Mouse (Mus musculus) liver, embryonic 13.5 days (tissue): ENCODE results near the gene Fbn1. TPM values are rescaled to one million over a fixed set of nuclear protein-coding genes. Genes with fewer than 3 reads are reported as not detected.
A peak's percentile ranks its signal among the peaks of the same experiment; 100 is the strongest.

ENCODE experiments used
- ATAC-seq: fragments of 200-750 bp; cut with Nextera tagmentation; 2 replicates; pipeline ENCODE4 v1.8.0; 2017; ENCODE audit warnings: low read depth, mild to moderate bottlenecking, moderate number of reproducible peaks, moderate library complexity
- DNase-seq: peaks from one replicate; pipeline ENCODE4 v3.0.0; 2022
- H3K27ac ChIP-seq: fragments of 300-500 bp; sonication (generic); 2 replicates; pipeline ENCODE4 v1.5.1; 2015; ENCODE audit warnings: moderate library complexity, mild to moderate bottlenecking, inconsistent platforms
- H3K27me3 ChIP-seq: fragments of 300-500 bp; sonication (generic); 2 replicates; pipeline ENCODE4 v1.6.1; 2015; ENCODE audit warnings: mild to moderate bottlenecking, inconsistent platforms
- H3K36me3 ChIP-seq: fragments of 300-500 bp; sonication (generic); 2 replicates; pipeline ENCODE4 v1.6.1; 2015; ENCODE audit warnings: mild to moderate bottlenecking, inconsistent platforms
- H3K4me1 ChIP-seq: fragments of 300-500 bp; sonication (generic); replicated peaks from 2 replicates; pipeline ENCODE4 v1.6.1; 2015; ENCODE audit warnings: inconsistent platforms
- H3K4me2 ChIP-seq: fragments of 300-500 bp; sonication (generic); 2 replicates; pipeline ENCODE4 v1.6.1; 2015; ENCODE audit warnings: inconsistent platforms, mild to moderate bottlenecking, moderate library complexity
- H3K4me3 ChIP-seq: fragments of 300-500 bp; sonication (generic); replicated peaks from 2 replicates; pipeline ENCODE4 v1.5.1; 2015; ENCODE audit warnings: mild to moderate bottlenecking, inconsistent platforms
- H3K9ac ChIP-seq: fragments of 300-500 bp; sonication (generic); 2 replicates; pipeline ENCODE4 v1.6.1; 2015; ENCODE audit warnings: mild to moderate bottlenecking, inconsistent platforms
- H3K9me3 ChIP-seq: fragments of 300-500 bp; sonication (generic); replicated peaks from 2 replicates; pipeline ENCODE4 v1.6.1; 2016; ENCODE audit warnings: inconsistent platforms
- whole genome bisulfite sequencing: fragments of 180-500 bp; shearing (Covaris S2); methylation state at CpG from one replicate; pipeline ENCODE4 v1.1.7; 2015; ENCODE audit not compliant: insufficient replicate concordance; 5-methylcytosine and 5-hydroxymethylcytosine counted together
- polyA plus RNA-seq: library from polyadenylated mRNA; unstranded; fragments of >200 nt; fragmentation: Nextera tagmentation; extraction: Ambion mirVana; gene quantifications from 2 replicates; pipeline ENCODE4 v1.2.1, GENCODE M21; 2015

The Fbn1 gene
- polyA plus RNA-seq, 1 experiment from 2014 or later = 1.2 TPM

DNA sequence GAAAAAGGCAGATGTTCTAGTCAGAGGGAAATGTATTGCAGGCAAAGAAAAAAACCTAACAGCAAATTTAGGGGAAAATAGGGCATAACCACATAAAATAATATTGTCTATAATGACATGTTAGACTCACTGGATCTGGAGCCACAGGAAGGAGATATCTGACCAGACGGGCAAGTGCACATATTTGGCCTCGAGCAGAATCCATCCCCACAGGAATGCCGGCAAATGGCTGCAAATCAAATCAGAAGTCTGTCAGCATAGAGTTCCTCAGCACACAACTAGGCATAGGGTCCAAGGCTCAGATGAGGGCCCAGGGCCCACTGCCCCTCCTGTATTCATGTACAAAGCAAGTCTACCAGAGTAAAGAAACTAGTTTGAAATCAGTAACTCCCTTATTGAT, 30.4 kb downstream of the Fbn1 start:
- Histone ChIP-seq H3K9me3 (no peaks in the 10 kb centered on the region), H3K36me3 (no peaks in the 10 kb centered on the region), H3K4me3 (no peak overlapping the region), H3K9ac (no peak overlapping the region), H3K27ac (no peak overlapping the region), H3K4me2 (no peak overlapping the region), H3K4me1 (no peaks in the 10 kb centered on the region), H3K27me3 (no peaks in the 10 kb centered on the region)
- DNase-seq (no peak), ATAC-seq (no peak)
- 51% methylated on average over 3 of the region's 3 CpGs for WGBS

GRCm38 (mm10) chr2:125476231-125476630, 31.6 kb downstream of the Fbn1 start:
- no peak overlapping the region for H3K4me3 ChIP-seq
- no peak for DNase-seq
- no peaks in the 10 kb centered on the region for H3K9me3 ChIP-seq
- H3K4me2 ChIP-seq = no peak overlapping the region
- no peak for ATAC-seq
- no peaks in the 10 kb centered on the region for H3K27me3 ChIP-seq
- H3K9ac ChIP-seq = no peak overlapping the region
- 49% methylated on average over 3 of the region's 3 CpGs for WGBS
- no peaks in the 10 kb centered on the region for H3K36me3 ChIP-seq
- no peak overlapping the region for H3K27ac ChIP-seq
- no peaks in the 10 kb centered on the region for H3K4me1 ChIP-seq

DNA sequence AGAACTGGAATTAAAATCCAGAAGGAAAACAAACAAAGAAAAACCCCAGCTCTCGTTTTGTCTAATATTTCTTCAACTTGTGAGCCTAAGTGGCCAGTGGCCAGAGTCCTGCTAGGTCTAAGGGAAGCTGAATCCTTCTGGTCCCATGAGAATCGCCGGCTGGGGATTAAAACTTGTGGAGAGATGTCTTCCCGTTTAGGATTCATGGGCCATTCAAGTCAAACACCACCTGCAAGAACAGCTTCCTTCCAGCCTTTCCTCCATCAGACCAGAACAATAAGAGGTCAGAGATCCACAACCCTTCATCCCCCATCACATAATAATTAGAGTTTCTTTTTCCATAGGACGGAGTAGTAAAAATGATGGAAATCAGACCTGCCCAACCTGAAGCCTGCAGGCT, 33.1 kb downstream of the Fbn1 start:
- H3K36me3 ChIP-seq = no peaks in the 10 kb centered on the region
- ATAC-seq = no peak
- no peaks in the 10 kb centered on the region for H3K4me1 ChIP-seq
- H3K4me2 ChIP-seq = no peak overlapping the region
- no peak overlapping the region for H3K9ac ChIP-seq
- WGBS = 56% methylated on average over 5 of the region's 5 CpGs
- no peak for DNase-seq
- no peak overlapping the region for H3K27ac ChIP-seq
- no peak overlapping the region for H3K4me3 ChIP-seq
- no peaks in the 10 kb centered on the region for H3K9me3 ChIP-seq
- no peaks in the 10 kb centered on the region for H3K27me3 ChIP-seq

DNA sequence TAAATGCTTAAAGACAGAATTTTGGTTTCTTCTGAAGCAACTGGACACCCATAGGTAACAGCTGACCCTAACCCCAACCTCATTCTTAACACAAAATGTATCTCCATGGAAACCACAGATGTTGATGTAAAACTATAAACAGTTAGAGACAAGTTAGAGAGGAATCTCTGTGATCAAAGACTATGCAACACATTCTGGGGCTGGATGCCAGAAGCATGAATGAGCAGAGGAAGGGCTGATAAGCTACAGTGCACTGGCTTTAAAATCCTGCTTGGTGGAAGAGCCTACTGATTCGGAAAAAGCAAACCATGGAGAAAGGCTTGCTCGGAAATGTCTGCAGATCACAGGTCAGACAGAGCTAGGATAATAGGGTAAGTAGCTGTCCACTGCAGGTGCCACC, 34.6 kb downstream of the Fbn1 start:
- WGBS = 58% methylated on average over 2 of the region's 2 CpGs
- no peak for ATAC-seq
- Histone ChIP-seq H3K4me3 (no peak overlapping the region), H3K9me3 (no peaks in the 10 kb centered on the region), H3K36me3 (no peaks in the 10 kb centered on the region), H3K9ac (no peak overlapping the region), H3K4me1 (no peaks in the 10 kb centered on the region), H3K27ac (no peak overlapping the region), H3K4me2 (no peak overlapping the region), H3K27me3 (no peaks in the 10 kb centered on the region)
- no peak for DNase-seq

DNA sequence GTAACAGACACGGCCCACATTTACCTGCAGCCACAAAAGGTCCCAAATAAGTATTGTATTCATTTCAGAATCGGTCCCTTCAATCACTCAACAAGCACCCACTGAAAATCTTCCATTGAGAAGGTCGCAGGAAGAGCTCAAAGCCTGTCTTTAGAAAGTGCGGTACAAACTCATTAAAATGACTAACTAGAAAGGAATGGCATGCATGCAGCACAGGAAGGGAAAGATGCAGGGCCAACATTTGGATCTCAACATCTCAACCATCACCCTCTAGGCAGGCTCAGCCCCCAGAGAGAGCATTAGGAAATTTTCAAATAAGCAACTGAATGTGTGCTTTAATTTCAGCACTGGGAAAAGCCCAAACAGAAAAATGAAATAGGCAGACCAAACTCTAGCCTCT, 36.1 kb downstream of the Fbn1 start:
- no peak for ATAC-seq
- no peaks in the 10 kb centered on the region for H3K27me3 ChIP-seq
- 64% methylated on average over 4 of the region's 4 CpGs for WGBS

GRCm38 (mm10) chr2:125470553-125471295, 37.1 kb downstream of the Fbn1 start:
- DNase-seq = no peak
- 24% methylated on average over 8 of the region's 8 CpGs for WGBS
- Histone ChIP-seq H3K4me3 (no peak overlapping the region), H3K9ac (no peak overlapping the region), H3K4me2 (no peak overlapping the region), H3K27me3 (no peaks in the 10 kb centered on the region), H3K36me3 (no peaks in the 10 kb centered on the region), H3K27ac (no peak overlapping the region), H3K4me1 (no peaks in the 10 kb centered on the region), H3K9me3 (no peaks in the 10 kb centered on the region)
- ATAC-seq = no peak

More for the DNA sequence above, 36.1 kb downstream of the Fbn1 start:
- Histone ChIP-seq H3K4me2 (no peak overlapping the region), H3K27ac (no peak overlapping the region), H3K4me3 (no peak overlapping the region), H3K36me3 (no peaks in the 10 kb centered on the region), H3K4me1 (no peaks in the 10 kb centered on the region), H3K9me3 (no peaks in the 10 kb centered on the region), H3K9ac (no peak overlapping the region)
- DNase-seq = no peak

- H3K4me1 ChIP-seq = no peaks in the 10 kb centered on the region
- no peak overlapping the region for H3K9ac ChIP-seq
- ATAC-seq (no peak), DNase-seq (no peak)
- no peaks in the 10 kb centered on the region for H3K36me3 ChIP-seq
- no peak overlapping the region for H3K4me3 ChIP-seq
- 39% methylated on average over 6 of the region's 6 CpGs for WGBS
- H3K27me3 ChIP-seq = no peaks in the 10 kb centered on the region
- H3K4me2 ChIP-seq = no peak overlapping the region
- no peak overlapping the region for H3K27ac ChIP-seq
- H3K9me3 ChIP-seq = no peaks in the 10 kb centered on the region
Measured at GRCm38 (mm10) chr2:125464036-125464435, 43.8 kb downstream of the Fbn1 start.

DNA sequence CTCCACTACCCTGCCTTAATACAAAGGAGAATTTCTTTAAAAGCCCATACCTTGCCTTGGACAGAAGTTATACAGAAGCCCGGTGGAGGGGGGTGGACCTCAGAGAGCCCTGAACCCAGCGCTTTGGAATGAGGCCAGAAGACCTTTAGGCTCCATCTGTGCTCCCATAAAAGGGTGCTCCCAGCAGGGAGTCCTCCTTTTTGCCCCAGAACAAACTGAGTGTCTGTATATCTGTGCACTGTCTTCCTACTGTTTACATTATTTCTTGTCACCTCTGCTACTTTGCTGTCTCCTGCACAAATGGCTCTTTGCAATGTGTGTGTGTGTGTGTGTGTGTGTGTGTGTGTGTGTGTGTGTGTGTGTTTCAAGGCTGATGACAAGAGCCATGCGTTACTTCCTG, 48.7 kb downstream of the Fbn1 start:
- H3K9me3 ChIP-seq = no peaks in the 10 kb centered on the region
- H3K27me3 ChIP-seq = no peaks in the 10 kb centered on the region
- H3K27ac ChIP-seq = no peak overlapping the region
- no peak overlapping the region for H3K4me2 ChIP-seq
- DNase-seq (no peak), ATAC-seq (no peak)
- no peak overlapping the region for H3K9ac ChIP-seq
- 58% methylated on average over 3 of the region's 3 CpGs for WGBS
- no peak overlapping the region for H3K4me3 ChIP-seq
- H3K4me1 ChIP-seq = no peaks in the 10 kb centered on the region
- H3K36me3 ChIP-seq = no peaks in the 10 kb centered on the region

DNA sequence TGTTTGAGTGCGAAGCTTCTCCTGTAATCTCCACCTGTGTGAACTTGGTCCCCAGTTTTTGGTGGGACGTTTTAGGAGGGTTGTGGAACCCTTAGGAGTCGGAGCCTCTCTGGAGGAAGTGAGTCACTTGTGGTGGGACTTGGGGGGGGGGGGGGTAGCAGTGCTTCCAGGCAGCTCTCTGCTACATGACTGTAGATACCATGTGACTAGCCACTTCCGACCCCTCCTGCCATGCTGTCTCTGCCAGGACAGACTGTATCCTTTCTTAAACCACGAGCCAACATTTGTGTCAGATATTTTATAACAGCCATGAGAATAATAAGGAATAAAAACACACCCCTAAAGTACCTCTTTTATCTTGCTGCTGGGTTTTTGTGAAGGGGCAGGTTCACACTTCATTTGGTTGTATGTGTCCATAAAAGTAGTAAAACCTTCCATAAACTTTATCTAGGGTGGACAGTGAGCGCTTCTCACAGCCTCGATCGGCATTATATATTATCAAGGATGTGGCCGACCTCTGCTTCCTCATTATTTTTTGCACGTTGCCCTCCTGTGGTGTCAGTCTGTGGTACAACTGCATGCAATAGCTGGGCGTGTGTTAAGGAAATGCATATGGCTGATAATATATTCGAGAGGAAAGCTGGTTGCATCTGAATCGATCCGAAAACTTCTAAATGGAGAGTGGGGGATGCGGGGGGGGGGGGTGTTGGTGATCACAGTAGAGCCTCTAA, 51.6 kb downstream of the Fbn1 start:
- Histone ChIP-seq H3K27me3 (no peaks in the 10 kb centered on the region), H3K4me2 (no peak overlapping the region), H3K9me3 (no peaks in the 10 kb centered on the region), H3K9ac (no peak overlapping the region), H3K4me3 (no peak overlapping the region), H3K36me3 (no peaks in the 10 kb centered on the region), H3K27ac (no peak overlapping the region), H3K4me1 (no peaks in the 10 kb centered on the region)
- WGBS = 17% methylated on average over 15 of the region's 15 CpGs
- DNase-seq = no peak
- ATAC-seq = peak; percentile 50; the same call in 1 of the 2 replicates

- no peak for ATAC-seq
Measured at GRCm38 (mm10) chr2:125454781-125455180, 53.0 kb downstream of the Fbn1 start.

GRCm38 (mm10) chr2:125452369-125453097, 55.3 kb downstream of the Fbn1 start:
- H3K9me3 ChIP-seq = no peaks in the 10 kb centered on the region
- 51% methylated on average over 6 of the region's 6 CpGs for WGBS
- H3K36me3 ChIP-seq = no peaks in the 10 kb centered on the region
- no peak overlapping the region for H3K4me3 ChIP-seq
- no peak overlapping the region for H3K4me2 ChIP-seq
- no peaks in the 10 kb centered on the region for H3K27me3 ChIP-seq
- DNase-seq (no peak), ATAC-seq (no peak; the same call in 1 of the 2 replicates)
- no peak overlapping the region for H3K9ac ChIP-seq
- H3K27ac ChIP-seq = no peak overlapping the region
- H3K4me1 ChIP-seq = no peaks in the 10 kb centered on the region

More at GRCm38 (mm10) chr2:125454781-125455180, 53.0 kb downstream of the Fbn1 start:
- no peak overlapping the region for H3K4me2 ChIP-seq
- no peaks in the 10 kb centered on the region for H3K36me3 ChIP-seq
- no peak for DNase-seq
- 74% methylated on average over 5 of the region's 5 CpGs for WGBS
- H3K9ac ChIP-seq = no peak overlapping the region
- no peaks in the 10 kb centered on the region for H3K9me3 ChIP-seq
- H3K27ac ChIP-seq = no peak overlapping the region
- no peaks in the 10 kb centered on the region for H3K4me1 ChIP-seq
- no peak overlapping the region for H3K4me3 ChIP-seq
- H3K27me3 ChIP-seq = no peaks in the 10 kb centered on the region
